Mouse (Mus musculus): ENCODE results near the gene Kalrn. TPM values are rescaled to one million over a fixed set of nuclear protein-coding genes. Genes with fewer than 3 reads are reported as not detected.

The Kalrn gene
- polyA plus RNA-seq, 1 experiment from 2014 or later = 11.0 TPM

GRCm38 (mm10) chr16:34063313-34063712 is 510.0 kb downstream of the Kalrn start:
- WGBS = 94% methylated on average over 4 of the region's 4 CpGs
- Histone ChIP-seq H3K9me3 (no peaks in the 10 kb centered on the region), H3K27me3 (ENCODE audit: poor library complexity, severe bottlenecking) (no peaks in the 10 kb centered on the region), H3K4me1 (peaks cover 11% of the 10 kb centered on the region; the same call in 1 of the 2 replicates), H3K27ac (no peak overlapping the region), H3K36me3 (replicated peaks) (no peaks in the 10 kb centered on the region), H3K4me3 (no peak overlapping the region)
- no peak for DNase-seq (ENCODE audit: extremely low spot score, low spot score)

GRCm38 (mm10) chr16:34061661-34062060 is 511.7 kb downstream of the Kalrn start:
- Histone ChIP-seq H3K9me3 (no peaks in the 10 kb centered on the region), H3K27me3 (ENCODE audit: poor library complexity, severe bottlenecking) (no peaks in the 10 kb centered on the region), H3K4me3 (no peak overlapping the region), H3K27ac (no peak overlapping the region), H3K4me1 (peaks cover 12% of the 10 kb centered on the region; the same call in 1 of the 2 replicates), H3K36me3 (replicated peaks) (no peaks in the 10 kb centered on the region)
- DNase-seq (ENCODE audit: extremely low spot score, low spot score) = no peak
- 92% methylated on average over 1 of the region's 1 CpGs for WGBS

- no peak for DNase-seq (ENCODE audit: extremely low spot score, low spot score)
These were observed 514.7 kb downstream of the Kalrn start for GRCm38 (mm10) chr16:34058611-34059010.

GRCm38 (mm10) chr16:34057464-34057863 is 515.9 kb downstream of the Kalrn start:
- 71% methylated on average over 5 of the region's 5 CpGs for WGBS
- Histone ChIP-seq H3K4me1 (peaks cover 18% of the 10 kb centered on the region; the same call in 1 of the 2 replicates), H3K9me3 (no peaks in the 10 kb centered on the region), H3K4me3 (no peak overlapping the region), H3K36me3 (replicated peaks) (peaks cover 22% of the 10 kb centered on the region), H3K27ac (no peak overlapping the region), H3K27me3 (ENCODE audit: poor library complexity, severe bottlenecking) (no peaks in the 10 kb centered on the region)
- DNase-seq (ENCODE audit: extremely low spot score, low spot score) = no peak

More at GRCm38 (mm10) chr16:34058611-34059010, 514.7 kb downstream of the Kalrn start:
- peaks cover 18% of the 10 kb centered on the region; the same call in 1 of the 2 replicates for H3K4me1 ChIP-seq
- 0 out of 2 replicates have a peak overlapping the region, but pooled peaks have one; percentile 26 for H3K27ac ChIP-seq
- 0 out of 2 replicates have a peak, but pooled peaks cover 11% of the 10 kb centered on the region for H3K36me3 ChIP-seq (replicated peaks)
- H3K27me3 ChIP-seq (ENCODE audit: poor library complexity, severe bottlenecking) = no peaks in the 10 kb centered on the region
- no peak overlapping the region for H3K4me3 ChIP-seq
- no peaks in the 10 kb centered on the region for H3K9me3 ChIP-seq
- WGBS = 89% methylated on average over 3 of the region's 3 CpGs

GRCm38 (mm10) chr16:34056418-34057111 is 516.8 kb downstream of the Kalrn start:
- no peak overlapping the region for H3K4me3 ChIP-seq
- 70% methylated on average over 10 of the region's 10 CpGs for WGBS
- H3K36me3 ChIP-seq (replicated peaks) = peaks cover 27% of the 10 kb centered on the region
- H3K9me3 ChIP-seq = no peaks in the 10 kb centered on the region
- H3K4me1 ChIP-seq = peaks cover 18% of the 10 kb centered on the region; the same call in 1 of the 2 replicates
- no peak for DNase-seq (ENCODE audit: extremely low spot score, low spot score)
- H3K27ac ChIP-seq = peak overlapping the region; percentile 37
- H3K27me3 ChIP-seq (ENCODE audit: poor library complexity, severe bottlenecking) = no peaks in the 10 kb centered on the region

- peaks cover 9% of the 10 kb centered on the region for H3K4me1 ChIP-seq
- H3K4me3 ChIP-seq = no peak overlapping the region
- peak overlapping the region; percentile 58; the same call in 1 of the 2 replicates for H3K27ac ChIP-seq
- H3K36me3 ChIP-seq (replicated peaks) = peaks cover 29% of the 10 kb centered on the region
- no peak for DNase-seq (ENCODE audit: extremely low spot score, low spot score)
- no peaks in the 10 kb centered on the region for H3K9me3 ChIP-seq
- 80% methylated on average over 7 of the region's 7 CpGs for WGBS
- no peaks in the 10 kb centered on the region for H3K27me3 ChIP-seq (ENCODE audit: poor library complexity, severe bottlenecking)
These were observed 523.2 kb downstream of the Kalrn start for GRCm38 (mm10) chr16:34050090-34050489.

GRCm38 (mm10) chr16:34049361-34049760 is 524.0 kb downstream of the Kalrn start:
- Histone ChIP-seq H3K4me1 (peaks cover 9% of the 10 kb centered on the region), H3K27me3 (ENCODE audit: poor library complexity, severe bottlenecking) (no peaks in the 10 kb centered on the region), H3K36me3 (replicated peaks) (peaks cover 25% of the 10 kb centered on the region), H3K9me3 (no peaks in the 10 kb centered on the region), H3K27ac (no peak overlapping the region), H3K4me3 (no peak overlapping the region)
- no peak for DNase-seq (ENCODE audit: extremely low spot score, low spot score)
- WGBS = 91% methylated on average over 12 of the region's 12 CpGs

- H3K9me3 ChIP-seq = no peaks in the 10 kb centered on the region
- WGBS = 90% methylated on average over 4 of the region's 4 CpGs
These were observed 525.1 kb downstream of the Kalrn start for GRCm38 (mm10) chr16:34048232-34048631.

GRCm38 (mm10) chr16:34047543-34047942 is 525.8 kb downstream of the Kalrn start:
- Histone ChIP-seq H3K4me1 (peaks cover 9% of the 10 kb centered on the region), H3K4me3 (no peak overlapping the region), H3K36me3 (replicated peaks) (0 out of 2 replicates have a peak, but pooled peaks cover 8% of the 10 kb centered on the region), H3K27me3 (ENCODE audit: poor library complexity, severe bottlenecking) (no peaks in the 10 kb centered on the region), H3K27ac (no peak overlapping the region), H3K9me3 (no peaks in the 10 kb centered on the region)
- 77% methylated on average over 7 of the region's 7 CpGs for WGBS
- DNase-seq (ENCODE audit: extremely low spot score, low spot score) = no peak

More at GRCm38 (mm10) chr16:34048232-34048631, 525.1 kb downstream of the Kalrn start:
- Histone ChIP-seq H3K27ac (no peak overlapping the region), H3K4me3 (no peak overlapping the region), H3K4me1 (peaks cover 9% of the 10 kb centered on the region), H3K27me3 (ENCODE audit: poor library complexity, severe bottlenecking) (no peaks in the 10 kb centered on the region), H3K36me3 (replicated peaks) (peaks cover 15% of the 10 kb centered on the region)
- DNase-seq (ENCODE audit: extremely low spot score, low spot score) = no peak

GRCm38 (mm10) chr16:34047006-34047360 is 526.3 kb downstream of the Kalrn start:
- Histone ChIP-seq H3K4me3 (no peak overlapping the region), H3K27ac (no peak overlapping the region), H3K4me1 (peaks cover 9% of the 10 kb centered on the region), H3K9me3 (no peaks in the 10 kb centered on the region), H3K27me3 (ENCODE audit: poor library complexity, severe bottlenecking) (no peaks in the 10 kb centered on the region), H3K36me3 (replicated peaks) (0 out of 2 replicates have a peak, but pooled peaks cover 3% of the 10 kb centered on the region)
- 96% methylated on average over 4 of the region's 4 CpGs for WGBS
- no peak for DNase-seq (ENCODE audit: extremely low spot score, low spot score)

- Histone ChIP-seq H3K9me3 (no peaks in the 10 kb centered on the region), H3K27ac (no peak overlapping the region), H3K4me1 (peaks cover 9% of the 10 kb centered on the region), H3K27me3 (ENCODE audit: poor library complexity, severe bottlenecking) (no peaks in the 10 kb centered on the region), H3K4me3 (no peak overlapping the region), H3K36me3 (replicated peaks) (0 out of 2 replicates have a peak, but pooled peaks cover 3% of the 10 kb centered on the region)
- DNase-seq (ENCODE audit: extremely low spot score, low spot score) = no peak
- WGBS = 86% methylated on average over 13 of the region's 13 CpGs
These were observed 526.9 kb downstream of the Kalrn start for GRCm38 (mm10) chr16:34046268-34047005.

GRCm38 (mm10) chr16:34044539-34044938 is 528.8 kb downstream of the Kalrn start:
- DNase-seq (ENCODE audit: extremely low spot score, low spot score) = no peak
- H3K36me3 ChIP-seq (replicated peaks) = no peaks in the 10 kb centered on the region
- 90% methylated on average over 8 of the region's 8 CpGs for WGBS
- H3K4me1 ChIP-seq = no peaks in the 10 kb centered on the region
- no peaks in the 10 kb centered on the region for H3K9me3 ChIP-seq
- no peak overlapping the region for H3K27ac ChIP-seq
- H3K4me3 ChIP-seq = no peak overlapping the region
- H3K27me3 ChIP-seq (ENCODE audit: poor library complexity, severe bottlenecking) = no peaks in the 10 kb centered on the region
